Mouse (Mus musculus) lung, adult 18-20 months (tissue): ENCODE measurements around the gene Kank3.

ENCODE experiments used
- DNase-seq, 2 experiments: peaks; one replicate each; pipeline ENCODE4 v3.0.0; 2022; ENCODE audit warnings: mixed read lengths in 2 of 2

The Kank3 gene

DNA sequence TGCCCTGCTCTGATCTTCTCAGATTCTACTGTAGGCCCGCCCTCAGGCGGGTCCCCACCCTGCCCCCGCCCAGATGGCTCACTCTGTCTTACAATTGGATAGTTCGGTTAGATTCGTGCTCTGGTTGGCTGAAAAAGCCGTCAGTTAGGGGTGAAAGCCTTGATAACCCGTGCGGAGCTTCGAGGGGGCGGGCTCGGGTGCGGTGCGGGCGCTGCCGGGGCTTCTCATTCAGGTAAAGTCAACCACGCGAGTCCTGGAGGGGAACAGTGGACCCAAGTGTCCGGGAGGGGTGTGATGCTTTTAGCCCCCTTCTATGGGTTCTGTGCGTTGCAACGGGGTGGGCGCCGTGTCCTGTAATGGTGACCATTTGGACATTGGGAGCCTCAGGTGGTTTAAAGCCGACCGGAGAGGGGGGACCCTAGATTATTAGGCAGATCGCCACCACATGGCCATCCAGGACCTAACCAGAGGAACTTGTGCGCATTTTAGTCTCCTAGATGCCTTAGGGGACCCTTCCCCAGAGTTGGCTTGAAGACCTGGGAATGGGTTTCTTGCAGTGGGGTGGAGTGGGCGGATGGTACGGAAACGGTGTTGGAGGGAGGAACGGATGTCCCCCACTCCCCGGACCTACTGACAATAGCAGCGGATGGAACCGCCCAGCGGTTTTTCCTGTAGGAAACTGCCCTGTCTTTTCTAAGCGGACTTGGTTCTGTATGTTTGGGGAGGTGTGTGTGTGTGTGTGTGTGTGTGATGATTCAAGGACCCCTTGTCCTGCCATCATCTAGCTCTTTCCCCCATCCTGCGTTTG, at the start of gene Kank3:
Kank3 (plus strand) TSS at position 186 of the 808 bp plus-strand sequence.
- peak; percentile 95 to 96 for DNase-seq

DNA sequence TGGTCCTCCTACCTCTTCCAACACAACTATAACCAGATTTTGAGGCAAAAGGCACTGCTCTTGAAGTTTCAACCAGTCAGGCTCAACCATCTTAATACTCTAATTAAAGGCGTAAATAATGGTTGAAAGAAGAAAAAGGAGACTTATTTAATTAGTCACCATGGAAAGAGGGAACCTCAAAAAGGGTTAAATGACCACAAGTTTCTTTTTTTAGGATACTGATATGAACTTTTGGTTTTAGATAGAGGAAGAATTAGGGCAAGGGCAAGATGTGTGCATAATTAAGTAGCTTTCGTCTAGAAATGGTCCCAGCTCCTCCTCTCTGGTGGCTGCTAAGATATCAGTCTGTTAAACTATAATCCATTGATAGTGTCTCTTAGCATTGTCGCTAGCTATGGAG, 43.9 kb upstream of the Kank3 start:
- no peak for DNase-seq

DNA sequence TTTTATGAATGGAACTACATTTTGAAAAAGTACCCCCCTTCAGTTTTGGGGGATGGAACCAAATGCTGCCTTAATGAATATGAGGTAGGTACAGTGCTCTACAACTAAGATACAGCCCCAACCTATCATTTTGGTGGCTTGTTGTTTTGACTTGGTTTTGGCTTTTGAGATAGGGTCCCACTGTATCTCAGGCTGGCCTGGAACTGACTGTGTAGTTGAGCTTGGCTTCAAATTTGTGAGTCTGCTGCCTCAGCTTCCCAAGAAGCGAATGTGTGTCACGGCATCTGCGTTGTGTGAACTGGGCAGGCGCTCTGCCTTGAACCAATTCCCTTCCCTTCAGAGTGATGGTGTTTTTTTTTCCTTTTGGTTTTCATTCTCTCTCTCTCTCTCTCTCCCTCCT, 38.7 kb upstream of the Kank3 start:
- no peak for DNase-seq

DNA sequence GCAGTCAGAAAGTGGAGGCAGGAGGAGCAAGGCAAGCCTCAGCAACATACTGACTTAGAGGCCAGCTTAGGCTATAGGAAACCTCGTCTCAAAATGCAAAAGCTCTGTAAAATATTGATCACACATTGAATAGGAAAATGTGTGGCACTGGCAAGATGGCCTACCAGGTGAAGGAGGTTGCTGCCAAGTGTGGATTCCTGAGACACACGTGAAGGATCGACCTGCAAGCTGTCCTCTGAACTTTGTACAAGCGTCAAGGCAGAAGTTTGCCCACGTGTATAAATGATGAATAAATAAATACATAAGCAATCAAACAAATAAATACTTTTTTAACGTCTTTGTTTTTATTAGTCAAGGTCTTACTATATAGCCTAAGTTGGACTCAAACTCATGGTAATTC, 36.9 kb upstream of the Kank3 start:
- DNase-seq = no peak

DNA sequence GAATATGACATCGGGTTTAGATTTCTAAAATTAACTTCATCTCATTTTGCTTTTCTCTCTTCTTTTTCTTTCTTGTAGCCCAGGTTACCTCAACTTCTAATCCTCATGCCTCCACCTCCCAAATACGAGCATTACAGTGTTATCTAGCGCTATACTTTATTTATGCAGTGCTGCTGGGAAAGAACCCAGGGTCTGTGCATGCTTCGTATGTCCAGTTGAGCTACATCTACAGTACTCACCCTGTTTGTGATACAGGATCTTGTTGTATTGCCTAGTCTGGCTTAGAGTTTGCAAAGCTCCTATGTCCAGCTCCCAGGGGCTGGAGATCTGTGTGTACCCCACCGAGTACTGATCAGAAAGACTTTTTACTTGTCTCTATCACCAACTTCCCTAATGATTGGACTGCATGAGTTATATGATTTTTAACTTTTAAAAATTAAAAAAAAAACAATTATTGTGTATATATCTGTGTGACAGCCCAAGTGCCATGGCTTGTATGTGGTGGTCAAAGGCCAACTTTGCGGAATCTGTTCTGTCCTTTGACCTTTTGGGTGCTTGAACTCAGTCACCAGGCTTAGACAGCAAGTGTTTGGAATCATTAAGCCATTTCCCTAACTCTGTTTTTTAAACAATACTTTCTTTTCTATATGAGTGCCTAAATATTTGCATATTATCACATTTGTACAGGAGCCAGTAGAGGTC, 36.3 kb upstream of the Kank3 start:
- DNase-seq = no peak

DNA sequence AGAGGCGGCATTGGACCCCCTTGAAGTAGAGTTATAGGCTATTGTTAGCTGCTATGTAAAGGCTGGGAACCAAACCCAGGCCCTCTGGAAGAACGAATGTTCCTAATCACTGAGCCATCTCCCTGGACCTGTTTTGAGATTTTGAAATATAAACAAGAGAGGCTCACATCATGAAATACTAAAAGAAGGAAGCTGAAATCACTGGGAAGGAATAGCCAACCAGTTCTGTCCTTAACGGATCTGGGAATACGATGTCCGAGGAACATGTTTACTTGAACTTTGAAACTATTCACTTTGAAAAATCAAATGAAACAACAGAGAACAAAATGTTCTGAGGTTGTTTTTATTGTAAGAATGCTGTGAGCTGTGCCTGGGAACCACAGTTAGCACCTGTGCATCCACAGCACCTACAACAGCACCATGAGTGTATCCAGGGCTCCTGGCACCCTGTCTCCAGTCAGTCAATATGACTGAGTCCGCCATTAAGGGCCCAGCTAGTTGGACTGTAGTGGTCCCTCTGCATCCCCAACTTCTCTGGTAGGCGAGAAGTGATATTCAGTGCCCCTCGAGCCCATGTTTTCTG, 35.7 kb upstream of the Kank3 start:
- no peak for DNase-seq

DNA sequence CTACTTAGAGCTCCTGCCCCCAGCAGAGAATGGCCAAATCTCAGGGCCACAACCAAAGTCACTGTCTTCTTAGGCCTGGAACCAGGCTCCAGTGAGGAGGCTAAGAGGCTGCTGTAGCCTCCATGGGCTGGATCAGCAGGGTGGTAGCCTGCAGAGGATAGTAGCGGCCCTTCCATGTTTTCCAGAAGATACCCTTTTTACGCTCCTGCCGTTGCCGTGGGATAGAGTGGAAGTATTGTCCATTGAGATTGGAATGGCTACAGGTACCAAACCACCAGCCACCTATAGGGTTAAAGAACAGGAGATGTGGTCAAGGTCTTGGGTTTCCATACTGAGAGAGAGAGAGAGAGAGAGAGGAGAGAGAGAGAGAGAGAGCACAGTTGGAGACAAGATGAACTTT, 35.0 kb upstream of the Kank3 start:
- DNase-seq = no peak

DNA sequence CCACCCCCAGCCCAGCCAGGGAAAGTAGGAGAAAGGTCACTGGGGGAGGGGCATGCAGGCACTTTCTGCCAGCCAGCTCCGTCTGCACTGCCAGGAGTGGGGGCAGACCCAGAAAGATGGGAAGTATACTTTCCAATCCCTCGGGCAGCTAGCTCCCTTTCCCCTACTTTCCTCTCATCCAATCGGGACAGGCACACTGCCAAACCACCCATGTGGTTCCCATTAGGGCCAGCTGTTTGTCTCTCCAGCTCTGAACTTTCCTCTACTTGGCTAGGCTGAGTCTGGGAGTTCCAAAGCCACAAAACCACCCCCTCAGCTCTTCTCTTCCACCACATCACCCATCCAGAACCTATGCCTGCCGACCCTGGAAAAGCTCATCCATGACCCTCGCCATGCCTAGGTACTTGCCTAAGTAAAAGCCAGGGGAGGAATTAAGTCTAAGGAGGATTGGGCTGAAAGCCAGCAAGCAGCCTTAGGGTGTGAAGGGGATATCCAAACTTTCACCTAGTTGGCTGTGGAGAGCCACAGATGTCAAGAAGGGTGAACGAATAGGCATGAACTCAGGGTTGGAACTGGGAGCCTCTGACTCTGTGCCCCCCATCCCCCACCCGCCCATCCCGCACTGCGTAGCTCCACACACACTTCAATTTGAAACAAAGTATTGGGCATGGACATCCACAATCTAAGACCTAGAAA, 30.9 kb upstream of the Kank3 start:
- DNase-seq = peak; percentile 94 to 96

DNA sequence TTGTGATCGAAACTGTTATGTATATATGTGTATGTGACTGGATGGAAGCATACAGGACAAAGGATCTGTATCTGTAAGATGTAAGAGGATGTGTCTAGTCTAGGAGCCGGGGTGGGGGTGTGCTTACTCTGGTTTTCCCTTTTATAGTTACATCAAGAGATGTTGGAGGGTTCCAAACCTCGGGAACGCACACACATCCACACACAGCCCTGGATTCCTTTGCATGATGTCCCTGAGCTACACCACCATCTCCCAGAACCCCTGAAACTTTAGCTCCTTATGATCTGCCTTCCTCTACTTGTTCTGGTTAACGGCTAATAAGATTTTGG, 30.4 kb upstream of the Kank3 start:
- DNase-seq = no peak

DNA sequence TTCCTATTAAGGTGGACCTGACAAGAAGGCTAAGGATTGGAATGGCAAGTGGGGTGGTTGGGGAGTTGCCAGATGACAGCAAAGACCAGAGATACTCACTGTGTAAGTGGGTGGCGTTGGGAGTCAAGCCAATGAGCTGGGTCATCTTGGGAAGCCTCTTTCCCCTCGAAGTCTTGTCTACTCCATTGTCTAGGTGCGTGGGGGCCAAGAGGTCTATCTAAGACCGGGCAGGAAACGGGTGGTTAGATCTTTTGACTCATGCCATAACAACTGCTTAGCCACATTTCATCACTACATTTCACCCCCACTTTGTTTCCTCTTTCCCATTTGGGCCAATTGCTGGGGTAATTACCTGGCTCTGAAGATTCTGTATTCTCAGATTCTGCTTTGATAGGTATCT, 29.9 kb upstream of the Kank3 start:
- peak; percentile 62 to 67 for DNase-seq

DNA sequence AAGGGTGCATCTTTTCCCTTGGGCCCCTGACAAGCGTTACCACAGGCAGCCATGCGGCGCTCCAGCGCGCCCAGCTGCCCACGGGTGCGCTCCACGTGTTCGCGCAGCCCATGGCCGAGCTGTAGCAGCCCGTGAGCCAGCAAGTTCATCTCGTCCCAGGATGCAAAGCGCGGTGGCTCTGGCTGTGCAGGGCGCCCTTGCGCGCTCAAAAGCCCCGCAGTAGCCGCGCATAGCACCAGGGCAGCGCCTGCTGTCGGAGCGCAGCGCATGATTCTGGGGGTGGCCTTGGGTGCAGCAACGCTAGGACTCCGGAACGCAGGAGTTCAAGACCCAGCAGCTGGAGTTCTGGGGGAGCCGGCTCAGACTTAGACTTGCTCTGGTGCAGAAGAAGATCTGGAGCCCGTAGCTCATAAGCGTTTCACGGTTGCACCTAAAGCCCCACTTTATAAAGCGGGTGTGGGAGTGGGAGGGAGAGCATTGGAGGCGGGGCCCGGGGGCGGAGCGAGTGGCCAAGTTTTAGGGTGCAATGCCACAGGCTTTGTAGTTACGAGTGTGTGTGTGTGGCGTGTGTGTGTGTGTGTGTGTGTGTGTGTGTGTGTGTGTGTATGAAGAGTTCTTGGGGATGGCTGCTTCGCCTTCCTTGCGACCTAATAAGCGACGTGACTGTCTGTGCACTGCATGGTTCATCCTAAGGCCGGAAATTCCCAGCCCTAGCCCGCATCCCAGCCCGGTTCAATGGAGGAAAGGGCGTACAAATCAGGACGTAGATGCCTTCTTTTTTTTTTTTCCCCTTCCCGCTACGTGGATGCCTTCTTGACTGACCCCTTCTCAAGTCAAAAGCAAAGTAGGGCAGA, 29.0 kb upstream of the Kank3 start, which contains the start of gene Angptl4:
Angptl4 (minus strand) TSS at position 707 of the 854 bp plus-strand sequence.
- DNase-seq = peak; percentile 84 to 85

DNA sequence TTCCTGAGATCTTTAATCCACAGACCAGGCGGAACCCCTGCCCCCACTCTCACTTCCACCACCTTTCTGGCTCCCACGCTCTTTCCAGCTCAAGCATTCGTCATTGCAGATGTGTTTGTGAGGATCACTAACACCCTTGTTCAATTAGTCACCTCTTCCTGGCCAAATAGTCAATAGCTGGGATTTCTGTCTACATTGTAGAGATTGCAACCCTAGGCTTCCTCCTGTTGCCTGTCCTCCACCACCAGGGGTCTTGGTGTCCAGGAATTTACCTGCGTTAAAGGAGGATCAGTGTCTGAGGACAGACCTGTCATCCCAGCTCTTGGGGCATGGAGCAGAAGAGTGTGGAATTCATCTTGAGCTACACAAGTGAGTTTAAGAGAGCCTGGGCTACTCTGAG, 28.3 kb upstream of the Kank3 start:
- DNase-seq = no peak

DNA sequence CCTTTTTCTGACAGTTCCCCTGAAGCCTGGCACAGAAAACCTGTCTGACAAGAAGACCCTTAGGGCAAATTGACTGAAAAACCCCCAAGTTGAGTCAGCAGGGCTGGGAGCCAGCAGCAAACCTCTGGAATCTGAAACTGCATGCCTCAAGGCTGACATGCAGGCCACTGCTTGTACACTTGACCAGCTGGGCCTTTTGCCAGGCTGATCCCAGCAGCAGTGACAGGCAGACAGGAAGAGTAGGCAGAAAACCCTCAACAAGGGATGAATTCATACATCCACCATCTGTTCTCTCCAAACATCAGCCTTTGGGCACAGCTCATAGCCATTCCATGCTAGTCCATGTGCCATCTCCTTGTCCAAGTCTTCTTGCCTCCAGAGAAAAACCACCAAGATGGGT, 26.9 kb upstream of the Kank3 start:
- peak; percentile 88 to 91 for DNase-seq

DNA sequence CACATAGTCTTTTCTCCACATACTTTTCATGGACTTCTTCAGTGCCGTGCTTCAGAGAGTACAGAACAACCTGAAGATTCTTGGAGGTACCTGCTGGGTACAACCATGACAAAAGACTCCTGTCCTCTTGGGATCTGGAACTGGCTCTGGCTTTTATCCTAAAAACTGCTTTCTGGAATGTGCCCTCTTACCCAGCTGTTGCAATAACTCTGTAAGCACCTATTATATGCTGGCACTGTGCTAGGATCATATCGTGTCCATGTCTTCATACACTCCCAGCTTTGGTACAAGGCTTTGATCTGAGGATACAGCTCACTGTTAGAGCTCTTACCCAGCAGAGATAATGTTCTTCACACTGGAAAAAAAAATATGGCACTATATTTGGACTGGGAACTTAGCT, 25.4 kb upstream of the Kank3 start:
- DNase-seq = peak in 1 of 2 experiments; percentile 15

DNA sequence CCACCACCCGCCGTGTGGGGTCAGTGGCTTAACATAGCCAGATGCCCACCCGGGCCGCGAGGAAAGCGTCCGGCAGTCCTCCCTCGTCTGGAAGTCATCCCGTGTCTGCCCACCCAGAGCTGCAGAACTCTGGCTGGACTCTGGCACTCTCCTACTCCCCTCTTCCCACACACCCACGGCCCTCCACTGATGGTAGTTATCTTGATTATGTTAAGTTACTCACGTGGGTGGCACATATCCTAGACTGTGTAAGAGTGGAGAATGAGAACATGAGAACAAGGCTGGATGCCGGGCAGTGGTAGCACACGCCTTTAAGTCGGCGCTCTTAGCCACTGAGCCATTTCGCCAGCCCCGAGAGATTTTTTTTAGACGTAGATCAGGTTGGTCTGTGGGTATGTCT, 23.9 kb upstream of the Kank3 start:
- no peak for DNase-seq

DNA sequence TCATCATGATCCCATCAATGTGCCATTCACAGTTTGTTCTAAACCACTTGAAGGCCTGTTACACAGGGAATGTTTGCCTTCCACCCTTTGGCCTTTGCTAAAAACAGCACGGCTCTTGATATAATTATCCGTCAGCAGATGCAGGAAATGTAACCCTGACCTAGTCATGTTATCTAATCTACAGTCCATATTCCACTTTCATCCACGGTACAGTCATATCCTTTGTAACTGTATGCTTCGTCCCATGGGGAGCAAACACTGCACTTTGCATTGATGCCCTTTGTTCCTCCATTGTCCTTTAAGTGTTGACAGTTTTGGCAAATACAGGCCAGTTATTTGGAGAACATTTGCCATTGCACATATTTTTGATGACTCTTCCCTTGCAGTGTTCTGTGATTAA, 21.6 kb upstream of the Kank3 start:
- no peak for DNase-seq

DNA sequence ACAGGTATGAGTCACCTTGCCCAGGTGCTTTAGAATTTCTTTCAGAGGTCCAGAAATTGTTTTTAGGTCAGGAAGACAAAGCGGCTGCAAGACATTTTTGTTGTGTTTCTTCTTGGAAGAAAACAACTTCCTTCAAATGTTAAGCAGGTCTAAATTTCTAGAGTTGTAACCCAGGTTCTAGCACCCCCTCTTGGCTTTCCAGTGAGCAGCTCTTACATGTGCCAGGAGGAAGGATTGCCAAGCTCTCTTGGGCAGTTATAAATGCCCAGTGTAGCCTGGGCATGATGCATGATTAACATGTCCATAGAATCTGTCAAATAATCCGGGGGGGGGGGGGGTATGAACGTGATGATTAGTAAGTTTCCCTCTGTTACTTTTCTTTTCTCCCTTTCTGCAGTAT, 12.0 kb upstream of the Kank3 start:
- DNase-seq = no peak

DNA sequence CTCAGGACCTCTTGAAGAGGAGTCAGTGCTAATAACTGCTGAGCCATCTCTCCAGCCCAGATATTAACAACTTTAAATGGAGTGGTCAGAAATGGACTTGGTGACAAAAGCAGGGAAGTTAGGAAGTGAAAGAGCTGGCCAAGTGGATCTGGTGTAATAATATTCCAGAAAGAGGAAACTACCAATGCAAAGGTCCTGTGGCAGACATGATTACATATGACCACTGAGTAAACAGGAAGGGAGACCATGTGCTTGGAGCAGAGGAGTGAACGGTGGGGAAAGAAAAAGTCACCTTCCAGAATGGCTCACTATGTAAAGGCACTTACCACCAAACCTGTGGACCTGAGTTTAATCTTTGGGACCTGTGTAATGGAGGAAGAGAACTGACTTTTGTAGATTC, 11.0 kb upstream of the Kank3 start:
- no peak for DNase-seq

DNA sequence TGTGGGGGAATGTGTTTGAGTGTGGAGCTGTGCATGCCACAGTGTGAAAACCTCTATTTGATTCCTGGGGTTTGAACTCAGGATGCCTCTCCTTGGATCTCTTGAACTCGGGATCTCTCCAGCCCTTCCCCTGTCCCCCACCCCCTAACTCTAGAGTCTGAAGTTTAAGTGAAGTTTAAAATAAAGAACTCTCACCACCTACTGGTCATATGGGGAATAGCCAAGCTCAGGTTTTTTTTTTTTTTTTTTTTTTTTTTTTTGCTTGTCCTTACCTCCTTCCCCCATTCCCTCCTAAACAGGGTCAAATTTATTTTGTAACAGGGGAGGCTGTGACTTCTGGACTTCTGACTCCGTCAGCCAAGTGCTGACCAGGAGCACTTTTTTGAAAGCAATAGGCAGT, 8.1 kb upstream of the Kank3 start:
- DNase-seq = no peak

DNA sequence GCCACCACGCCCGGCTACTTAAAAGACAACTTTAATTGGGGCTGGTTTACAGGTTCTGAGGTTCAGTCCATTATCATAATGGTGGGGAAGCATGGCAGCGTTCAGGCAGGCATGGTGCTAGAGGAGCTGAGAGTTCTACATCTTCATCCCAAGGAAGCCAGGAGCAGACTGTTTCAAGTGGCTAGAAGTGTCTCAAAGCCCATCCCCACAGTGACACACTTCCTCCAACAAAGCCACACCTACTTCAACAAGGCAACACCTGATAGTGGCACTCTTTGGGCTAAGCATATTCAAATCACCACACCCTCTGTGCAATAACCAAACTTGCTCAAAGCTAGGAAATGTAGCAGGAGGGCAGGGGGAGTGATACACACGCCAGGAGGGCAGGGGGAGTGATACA, 6.1 kb upstream of the Kank3 start:
- peak; percentile 53 to 65 for DNase-seq

DNA sequence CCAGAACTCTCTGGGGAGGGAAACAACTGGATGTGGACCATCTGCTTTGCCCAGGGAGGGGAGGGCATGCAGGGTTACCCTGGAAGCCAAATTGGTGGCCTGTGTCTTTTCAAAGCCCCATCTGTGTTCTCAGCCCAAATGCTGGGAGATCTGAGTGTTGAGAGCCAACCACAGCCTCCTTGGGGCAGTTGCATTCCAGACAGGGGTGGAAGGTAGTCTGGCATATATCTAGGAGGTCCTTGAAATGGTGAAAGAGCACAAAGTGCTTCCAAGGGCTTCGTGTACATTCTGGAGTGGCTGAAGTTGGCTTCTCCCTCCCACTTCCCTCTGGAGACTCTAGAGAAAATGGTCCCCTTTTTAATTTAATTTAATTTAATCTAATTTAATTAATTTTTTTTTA, 5.6 kb upstream of the Kank3 start:
- peak; percentile 67 to 73 for DNase-seq

DNA sequence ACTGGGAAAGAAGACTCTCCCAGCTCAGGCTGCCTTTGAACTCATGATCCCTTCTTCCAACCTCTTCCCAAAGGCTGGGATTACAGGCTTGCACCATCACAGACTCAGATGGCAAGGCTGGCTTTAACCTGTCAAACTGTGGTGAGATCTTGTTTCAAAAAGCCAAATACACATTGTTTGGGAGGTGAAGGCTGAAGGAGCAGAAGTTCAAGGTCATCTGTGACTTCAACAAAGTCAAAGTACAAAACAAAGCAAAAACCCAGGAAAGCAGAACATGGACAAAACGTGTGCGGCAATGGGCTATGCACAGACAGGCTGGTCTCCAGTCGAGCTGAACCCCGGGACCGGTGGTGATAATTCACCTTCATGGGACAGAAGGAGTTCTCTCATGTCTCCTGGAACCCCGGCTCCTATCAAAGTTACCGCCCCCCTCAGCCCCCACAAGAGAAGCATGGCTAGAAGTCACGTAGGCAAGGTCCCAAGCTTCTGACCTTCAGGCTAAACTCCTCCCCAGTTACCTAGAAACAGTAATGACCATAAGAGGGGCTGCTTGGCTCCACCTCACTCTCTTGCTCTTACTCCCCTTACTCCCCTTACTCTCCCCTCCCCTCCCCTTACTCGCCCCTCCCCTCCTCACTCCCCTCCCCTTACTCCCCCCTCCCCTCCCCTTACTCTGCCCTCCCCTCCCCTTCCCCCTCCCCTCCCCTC, 3.0 kb upstream of the Kank3 start:
- DNase-seq = no peak
